Mouse (Mus musculus) testis, adult 2 months (tissue): ENCODE measurements at regions not wholly inside any gene's neighbourhood (a gene's known extent, or its start where the extent isn't known, plus 50 kb on each side); places are given as distances from the start of the nearest gene placed in this dataset.

Source experiments
- CTCF ChIP-seq: fragments of 200-500 bp; IDR thresholded peaks from 2 replicates; pipeline ENCODE4 v1.5.1; 2012; ENCODE audit warnings: low read depth, mild to moderate bottlenecking, inconsistent platforms, low read length, moderate library complexity; ENCODE audit not compliant: control insufficient read depth, insufficient read depth, insufficient replicate concordance
- POLR2A ChIP-seq: fragments of 200-500 bp; IDR thresholded peaks from 2 replicates; pipeline ENCODE4 v1.6.1; 2012; ENCODE audit warnings: low read depth, mild to moderate bottlenecking, inconsistent platforms, low read length, moderate library complexity; ENCODE audit not compliant: control insufficient read depth

DNA sequence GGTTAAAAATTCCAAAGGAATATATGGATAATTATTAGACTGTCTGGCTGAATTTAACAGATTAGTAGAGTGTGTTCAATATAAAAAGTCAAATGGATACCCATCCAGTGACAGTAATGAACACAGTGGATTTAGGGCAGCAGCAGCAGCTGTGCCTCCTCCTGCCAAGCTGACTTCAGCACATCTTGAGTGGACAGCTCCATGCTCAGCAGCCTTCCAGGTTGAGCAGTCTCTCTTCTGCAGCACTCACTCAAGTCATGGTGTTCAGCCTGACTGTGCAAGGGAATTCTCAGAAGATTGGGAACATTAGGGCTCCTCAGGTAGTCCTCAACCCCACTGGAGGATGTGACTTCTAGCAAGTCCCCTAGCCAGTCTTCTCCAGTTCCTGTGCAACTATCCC lies 240.8 kb upstream of the Rnf32 start:
- no peak for TF ChIP-seq CTCF
- TF ChIP-seq POLR2A, result no peak
